Mouse (Mus musculus) heart, adult 2 months (tissue): ENCODE results near the gene Nomo1. TPM values are rescaled to one million over a fixed set of nuclear protein-coding genes. Genes with fewer than 3 reads are reported as not detected.

Source experiments
- DNase-seq, 2 experiments: peaks; one replicate each; pipeline ENCODE4 v3.0.0; 2021
- H3K27ac ChIP-seq: fragments of 200-600 bp; 2 replicates; pipeline ENCODE4 v1.8.1; 2022
- H3K27me3 ChIP-seq: fragments of 200-500 bp; 2 replicates; pipeline ENCODE4 v1.6.1; 2012; ENCODE audit warnings: mild to moderate bottlenecking, low read length, inconsistent platforms, mixed read lengths; ENCODE audit not compliant: control insufficient read depth, insufficient read depth
- H3K36me3 ChIP-seq: fragments of 200-500 bp; 2 replicates; pipeline ENCODE4 v1.6.1; 2012; ENCODE audit warnings: low read length, inconsistent platforms; ENCODE audit not compliant: control insufficient read depth, insufficient read depth
- H3K4me1 ChIP-seq: fragments of 200-500 bp; 2 replicates; pipeline ENCODE4 v1.6.1; 2011; ENCODE audit warnings: low read length; ENCODE audit not compliant: control insufficient read depth, insufficient read depth
- H3K4me3 ChIP-seq: fragments of 200-600 bp; 2 replicates; pipeline ENCODE4 v1.8.1; 2022
- H3K79me2 ChIP-seq: fragments of 200-500 bp; replicated peaks from 2 replicates; pipeline ENCODE4 v1.6.1; 2012; ENCODE audit warnings: mild to moderate bottlenecking, inconsistent platforms, low read length, moderate library complexity, mixed read lengths; ENCODE audit not compliant: control insufficient read depth, insufficient read depth
- H3K9ac ChIP-seq: fragments of 200-500 bp; 2 replicates; pipeline ENCODE4 v1.6.1; 2012; ENCODE audit warnings: low read depth, mild to moderate bottlenecking, control low read depth, inconsistent platforms, low read length, mixed read lengths
- CTCF ChIP-seq: fragments of 200-600 bp; IDR thresholded peaks from 2 replicates; pipeline ENCODE4 v1.8.1; 2022; ENCODE audit warnings: antibody characterized with exemption, mild to moderate bottlenecking, moderate library complexity
- EP300 ChIP-seq: fragments of 200-500 bp; IDR thresholded peaks from 2 replicates; pipeline ENCODE4 v1.6.1; 2011; ENCODE audit warnings: low read depth, low read length, control low read depth; ENCODE audit not compliant: insufficient read depth
- POLR2A ChIP-seq: fragments of 200-500 bp; IDR thresholded peaks from 2 replicates; pipeline ENCODE4 v1.6.1; 2011; ENCODE audit warnings: mild to moderate bottlenecking, low read depth, low read length, control low read depth; ENCODE audit not compliant: insufficient read depth
- whole genome bisulfite sequencing: fragments of 180-500 bp; shearing (Covaris S2); methylation state at CpG from one replicate; pipeline ENCODE4 v1.1.7; 2018; 5-methylcytosine and 5-hydroxymethylcytosine counted together
- intact Hi-C: fragments of 180-260 bp; cut with DNase I; formaldehyde crosslinking; loops from one replicate; pipeline ENCODE4 v1.15.1; 2025
- polyA plus RNA-seq: library from polyadenylated mRNA; depleted of rRNA; stranded (reverse); fragments of >200 nt; gene quantifications from 2 replicates; pipeline ENCODE4 v1.2.3, GENCODE M21; 2012
- total RNA-seq, 2 experiments: library from RNA; stranded (reverse); gene quantifications; 2 replicates each; pipeline ENCODE4 v1.2.3; 2021

The Nomo1 gene
- total and polyA plus RNA-seq, 3 experiments: 49.1 to 91.7 (median 88.1) TPM

DNA sequence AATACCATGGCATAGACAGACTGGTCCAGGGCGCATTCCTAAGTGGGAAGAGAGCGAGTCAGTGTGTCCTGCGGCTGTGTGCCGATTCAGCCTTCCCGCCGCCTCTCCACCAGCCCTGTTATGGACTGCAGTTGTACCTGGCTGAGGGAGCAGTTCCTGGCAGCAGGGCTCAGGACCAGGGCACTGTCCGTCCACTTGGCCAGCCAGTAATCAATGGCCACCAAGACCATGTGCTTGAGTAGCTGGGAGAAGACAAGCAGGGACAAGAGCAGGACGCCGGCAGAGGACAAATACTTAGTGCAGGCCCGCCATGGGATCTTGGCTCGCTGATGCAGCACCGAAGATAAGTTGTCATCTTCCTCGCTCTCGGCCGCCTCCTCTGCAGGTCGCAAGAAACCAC, 83.5 kb downstream of the Nomo1 start:
- Histone ChIP-seq H3K4me3 (no peak overlapping the region), H3K9ac (no peak overlapping the region), H3K27me3 (no peaks in the 10 kb centered on the region), H3K27ac (peak overlapping the region; percentile 74; the same call in 1 of the 2 replicates), H3K79me2 (no peaks in the 10 kb centered on the region), H3K36me3 (peaks cover 3% of the 10 kb centered on the region; the same call in 1 of the 2 replicates), H3K4me1 (peaks cover 3% of the 10 kb centered on the region; the same call in 1 of the 2 replicates)
- intact Hi-C loops: loop anchor here (2.0 to 5.0 kb wide), 2 partner anchors 20 to 45 kb away; no protein-coding TSS in a partner anchor
- peak in 1 of 2 experiments; percentile 36 for DNase-seq
- no peak for TF ChIP-seq CTCF
- 0 out of 2 replicates have a peak, but pooled peaks have one; percentile 19 for TF ChIP-seq EP300
- WGBS: 71% methylated on average over 16 of the region's 16 CpGs

DNA sequence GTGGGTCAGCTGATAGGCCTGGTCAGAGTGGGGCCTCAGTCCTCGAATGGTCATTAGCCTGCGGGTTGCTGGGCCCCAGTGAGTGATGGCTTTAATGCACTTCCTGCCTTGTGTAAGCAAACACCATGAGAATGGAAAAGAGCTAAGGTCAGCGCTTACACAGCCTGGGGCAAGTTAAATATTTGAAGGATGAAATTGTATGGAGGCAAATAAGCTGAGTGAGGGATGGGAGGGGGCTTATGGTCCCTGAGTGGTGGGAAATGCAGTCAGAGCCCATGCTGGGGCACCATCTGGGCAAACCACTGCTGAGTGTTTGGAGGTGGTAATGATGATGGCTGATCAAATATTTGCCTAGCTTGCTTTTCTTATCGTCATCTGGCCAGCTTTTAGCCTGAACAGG, 89.5 kb downstream of the Nomo1 start:
- no peak overlapping the region for H3K27ac ChIP-seq
- no peak overlapping the region for H3K9ac ChIP-seq
- H3K79me2 ChIP-seq: no peaks in the 10 kb centered on the region
- no peaks in the 10 kb centered on the region for H3K27me3 ChIP-seq
- TF ChIP-seq EP300 (no peak), POLR2A (no peak), CTCF (no peak)
- H3K4me3 ChIP-seq: no peak overlapping the region
- DNase-seq: no peak
- 61% methylated on average over 4 of the region's 4 CpGs for WGBS
- no peaks in the 10 kb centered on the region for H3K36me3 ChIP-seq
- intact Hi-C loops: no loop called here
- H3K4me1 ChIP-seq: no peaks in the 10 kb centered on the region

DNA sequence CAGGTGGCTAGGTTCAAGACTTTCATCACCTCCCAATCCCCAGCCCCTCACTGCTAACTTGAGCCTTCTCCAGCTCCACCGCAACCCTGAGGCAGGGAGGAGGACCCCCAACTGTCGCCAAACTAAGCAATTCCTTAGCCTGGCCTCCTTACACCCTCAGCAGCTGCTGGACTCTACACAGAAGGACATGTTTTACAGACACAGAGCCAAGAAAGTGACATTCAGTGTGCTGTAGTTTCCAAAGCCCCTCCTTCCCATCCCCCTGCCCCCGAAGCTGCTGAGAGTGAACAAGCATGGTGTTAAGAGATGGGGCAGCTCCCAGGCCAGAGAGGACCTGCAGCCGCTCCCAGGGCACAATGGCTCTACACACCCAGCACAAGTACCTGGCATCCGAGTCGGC, 91.0 kb downstream of the Nomo1 start:
- Histone ChIP-seq H3K4me1 (no peaks in the 10 kb centered on the region), H3K79me2 (no peaks in the 10 kb centered on the region), H3K27ac (no peak overlapping the region), H3K36me3 (no peaks in the 10 kb centered on the region), H3K4me3 (no peak overlapping the region), H3K27me3 (no peaks in the 10 kb centered on the region), H3K9ac (no peak overlapping the region)
- no peak for TF ChIP-seq POLR2A
- TF ChIP-seq CTCF: no peak
- TF ChIP-seq EP300: no peak
- intact Hi-C loops: no loop called here
- DNase-seq: no peak
- WGBS: 73% methylated on average over 6 of the region's 6 CpGs

DNA sequence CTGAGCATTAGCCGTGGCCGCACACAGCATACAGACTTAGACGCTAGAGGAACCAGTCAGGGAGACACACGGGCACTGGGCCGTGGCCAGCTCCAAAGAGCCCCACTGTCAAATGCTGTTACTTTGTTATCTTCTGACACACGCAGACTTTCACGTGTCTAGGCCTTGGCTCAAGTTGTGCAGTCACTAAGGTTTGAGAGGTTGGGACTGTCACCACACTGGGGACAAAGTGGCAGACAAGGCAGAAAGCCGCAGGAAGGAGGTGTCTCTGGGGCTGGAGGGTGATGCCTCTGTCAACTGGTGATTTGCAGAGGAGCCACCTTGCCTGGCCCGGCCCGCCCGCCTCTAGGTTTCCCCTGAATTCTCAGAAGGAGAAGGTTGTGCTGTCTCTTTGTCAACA, 91.8 kb downstream of the Nomo1 start:
- H3K27ac ChIP-seq: no peak overlapping the region
- H3K9ac ChIP-seq: no peak overlapping the region
- no peaks in the 10 kb centered on the region for H3K36me3 ChIP-seq
- 58% methylated on average over 11 of the region's 11 CpGs for WGBS
- H3K79me2 ChIP-seq: no peaks in the 10 kb centered on the region
- H3K4me3 ChIP-seq: no peak overlapping the region
- TF ChIP-seq POLR2A: no peak; the same call in 1 of the 2 replicates
- TF ChIP-seq EP300: peak; percentile 79; the same call in 1 of the 2 replicates
- no peaks in the 10 kb centered on the region for H3K27me3 ChIP-seq
- peak in 1 of 2 experiments; percentile 48 for DNase-seq
- H3K4me1 ChIP-seq: no peaks in the 10 kb centered on the region
- intact Hi-C loops: no loop called here

DNA sequence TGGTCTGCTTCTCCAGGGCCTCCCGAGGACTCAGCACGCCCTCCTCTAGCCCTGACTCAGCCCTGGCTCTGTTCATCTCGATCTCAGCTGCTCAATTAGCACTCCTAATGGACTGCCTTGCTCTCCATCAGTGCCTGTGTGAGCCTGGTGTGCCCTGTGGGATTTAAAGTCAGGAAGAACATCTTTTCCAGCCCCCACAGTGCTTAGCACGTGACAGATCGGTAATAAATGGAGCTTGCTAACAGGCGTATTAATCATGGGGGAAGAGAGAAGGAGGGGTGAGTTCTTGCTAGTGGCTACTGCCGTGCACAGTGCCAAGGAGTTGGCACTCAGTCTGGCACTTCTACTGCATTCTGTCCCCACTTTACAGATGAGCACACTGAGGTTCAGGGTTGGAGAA, 94.7 kb downstream of the Nomo1 start:
- no peaks in the 10 kb centered on the region for H3K27me3 ChIP-seq
- TF ChIP-seq CTCF: no peak
- TF ChIP-seq POLR2A: no peak
- TF ChIP-seq EP300: no peak
- H3K9ac ChIP-seq: no peak overlapping the region
- no peak overlapping the region for H3K4me3 ChIP-seq
- no peaks in the 10 kb centered on the region for H3K36me3 ChIP-seq
- intact Hi-C loops: no loop called here
- WGBS: 65% methylated on average over 7 of the region's 7 CpGs
- no peaks in the 10 kb centered on the region for H3K4me1 ChIP-seq
- H3K27ac ChIP-seq: no peak overlapping the region
- H3K79me2 ChIP-seq: no peaks in the 10 kb centered on the region
- no peak for DNase-seq

DNA sequence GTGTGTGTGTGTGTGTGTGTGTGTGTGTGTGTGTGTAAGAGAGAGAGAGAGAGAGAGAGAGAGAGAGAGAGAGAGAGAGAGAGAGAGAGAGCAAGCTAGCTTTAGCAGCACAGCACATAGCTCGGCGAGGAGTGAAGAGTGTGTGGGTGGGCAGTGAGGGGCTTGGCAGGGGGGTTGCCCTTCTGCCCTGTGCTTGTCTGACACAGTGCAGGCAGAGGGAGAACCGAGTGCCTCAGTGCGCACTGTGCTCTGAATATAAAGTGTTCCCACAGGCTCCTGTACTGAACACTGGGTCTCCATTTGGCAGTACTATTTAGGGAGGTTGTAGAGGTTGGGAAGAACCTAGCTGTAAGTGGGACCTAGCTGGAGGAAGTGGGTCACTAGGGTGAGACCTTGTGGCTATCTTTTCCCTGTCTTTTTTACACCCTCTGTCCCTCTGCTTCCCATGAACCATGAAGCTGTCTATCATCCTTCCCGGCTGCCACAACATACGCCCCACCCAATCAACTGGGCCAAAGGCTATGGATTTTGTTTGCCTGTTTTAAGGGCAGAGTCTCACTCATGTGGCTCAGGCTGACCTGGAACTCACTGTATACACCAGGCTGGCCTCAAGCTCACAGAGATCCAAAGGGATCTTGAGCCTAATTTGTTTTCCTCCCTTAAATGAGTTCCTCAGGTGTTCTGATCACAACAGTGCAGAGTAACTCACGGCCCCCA, 96.1 kb downstream of the Nomo1 start:
- TF ChIP-seq EP300 (no peak), CTCF (no peak), POLR2A (no peak)
- H3K9ac ChIP-seq: no peak overlapping the region
- no peak overlapping the region for H3K27ac ChIP-seq
- no peaks in the 10 kb centered on the region for H3K27me3 ChIP-seq
- no peaks in the 10 kb centered on the region for H3K36me3 ChIP-seq
- 62% methylated on average over 7 of the region's 7 CpGs for whole genome bisulfite sequencing
- intact Hi-C loops: loop anchor here (5.0 to 10.0 kb wide), 3 partner anchors 32 to 1435 kb away; no protein-coding TSS in a partner anchor
- H3K4me3 ChIP-seq: no peak overlapping the region
- H3K79me2 ChIP-seq: no peaks in the 10 kb centered on the region
- H3K4me1 ChIP-seq: no peaks in the 10 kb centered on the region; the same call in 1 of the 2 replicates
- DNase-seq: no peak
